Mouse (Mus musculus): ENCODE measurements at regions not wholly inside any gene's neighbourhood (a gene's known extent, or its start where the extent isn't known, plus 50 kb on each side); places are given as distances from the start of the nearest gene placed in this dataset.

- no peak for DNase-seq (ENCODE audit: low read depth, low spot score)
- TF ChIP-seq POLR2A (IDR thresholded peaks at IDR 0.05; ENCODE audit: control insufficient read depth in 1 of 2, insufficient read depth in 1 of 2, low read depth in 1 of 2, low read length in 2 of 2, poor library complexity in 1 of 2) (no peak), KAT2A (conservative IDR thresholded peaks at IDR 0.05; ENCODE audit: low read depth, low read length) (no peak), USF2 (IDR thresholded peaks at IDR 0.05; ENCODE audit: borderline replicate concordance in 1 of 2, insufficient read depth in 1 of 2, low read depth in 1 of 2, low read length in 2 of 2) (no peak), NRF1 (IDR thresholded peaks at IDR 0.05; ENCODE audit: insufficient read depth, low read depth, low read length, poor library complexity, severe bottlenecking) (no peak), MEF2A (IDR thresholded peaks at IDR 0.05; ENCODE audit: extremely low read depth, insufficient replicate concordance, low read depth, low read length, poor library complexity, severe bottlenecking) (no peak), ZKSCAN1 (IDR thresholded peaks at IDR 0.05; ENCODE audit: low read depth, low read length) (no peak), EP300 (IDR thresholded peaks at IDR 0.05; ENCODE audit: low read depth in 1 of 2, low read length in 2 of 2) (no peak), MXI1 (IDR thresholded peaks at IDR 0.05; ENCODE audit: low read depth, low read length) (no peak), MAX (IDR thresholded peaks at IDR 0.05; ENCODE audit: low read length) (no peak)
- no peaks in the 10 kb centered on the region for H3K36me3 ChIP-seq (ENCODE audit: control insufficient read depth in 1 of 2, insufficient read depth in 2 of 2, low read length in 2 of 2)
- no peak overlapping the region for H3K4me3 ChIP-seq (ENCODE audit: control insufficient read depth in 1 of 2, insufficient read depth in 1 of 2, low read depth in 2 of 2, low read length in 2 of 2)
- no peak overlapping the region for H3K9ac ChIP-seq (ENCODE audit: control insufficient read depth, low read depth, low read length, poor library complexity, severe bottlenecking)
- H3K27me3 ChIP-seq (ENCODE audit: control insufficient read depth in 1 of 2, insufficient read depth in 2 of 2, low read length in 2 of 2) = no peaks in the 10 kb centered on the region
- H3K27ac ChIP-seq (ENCODE audit: control insufficient read depth, low read depth, low read length) = no peak overlapping the region
- H3K9me3 ChIP-seq (replicated peaks; ENCODE audit: insufficient read depth, low read length) = no peaks in the 10 kb centered on the region
- no peaks in the 10 kb centered on the region for H3K4me1 ChIP-seq (ENCODE audit: control insufficient read depth in 1 of 2, insufficient read depth in 2 of 2, low read length in 2 of 2)
- no peaks in the 10 kb centered on the region for H3K79me2 ChIP-seq (ENCODE audit: control insufficient read depth, insufficient read depth, low read length, poor library complexity)
Observed at GRCm38 (mm10) chr5:119199906-119200305, 470.6 kb upstream of the Tbx3 start.

GRCm38 (mm10) chr5:119201251-119201650, 469.2 kb upstream of the Tbx3 start:
- no peak for DNase-seq (ENCODE audit: low read depth, low spot score)
- no peak overlapping the region for H3K4me3 ChIP-seq (ENCODE audit: control insufficient read depth in 1 of 2, insufficient read depth in 1 of 2, low read depth in 2 of 2, low read length in 2 of 2)
- no peaks in the 10 kb centered on the region for H3K4me1 ChIP-seq (ENCODE audit: control insufficient read depth in 1 of 2, insufficient read depth in 2 of 2, low read length in 2 of 2)
- TF ChIP-seq ZC3H11A (IDR thresholded peaks at IDR 0.05; ENCODE audit: low read depth, low read length) = no peak
- no peak for TF ChIP-seq ETS1 (IDR thresholded peaks at IDR 0.05; ENCODE audit: low read depth, low read length)
- TF ChIP-seq RCOR1 (IDR thresholded peaks at IDR 0.05; ENCODE audit: low read depth, low read length) = no peak
- no peak for TF ChIP-seq CHD1 (IDR thresholded peaks at IDR 0.05; ENCODE audit: low read depth, low read length)
- TF ChIP-seq CHD2 (IDR thresholded peaks at IDR 0.05; ENCODE audit: low read length) = no peak
- TF ChIP-seq SMC3 (IDR thresholded peaks at IDR 0.05; ENCODE audit: low read depth, low read length) = no peak
- TF ChIP-seq GATA1 (IDR thresholded peaks at IDR 0.05; ENCODE audit: low read depth, low read length) = no peak
- no peak for TF ChIP-seq ZKSCAN1 (IDR thresholded peaks at IDR 0.05; ENCODE audit: low read depth, low read length)
- TF ChIP-seq MEF2A (IDR thresholded peaks at IDR 0.05; ENCODE audit: extremely low read depth, insufficient replicate concordance, low read depth, low read length, poor library complexity, severe bottlenecking) = no peak
- TF ChIP-seq CTCF (IDR thresholded peaks at IDR 0.05 in 2 of 3, conservative IDR thresholded peaks at IDR 0.05 in 1 of 3; ENCODE audit: control insufficient read depth in 1 of 3, insufficient read depth in 1 of 3, low read depth in 2 of 3, low read length in 3 of 3, poor library complexity in 1 of 3, severe bottlenecking in 1 of 3) = no peak
- TF ChIP-seq MYC (IDR thresholded peaks at IDR 0.05; ENCODE audit: low read depth, low read length) = no peak
- no peaks in the 10 kb centered on the region for H3K79me2 ChIP-seq (ENCODE audit: control insufficient read depth, insufficient read depth, low read length, poor library complexity)
- no peaks in the 10 kb centered on the region for H3K36me3 ChIP-seq (ENCODE audit: control insufficient read depth in 1 of 2, insufficient read depth in 2 of 2, low read length in 2 of 2)
- H3K27me3 ChIP-seq (ENCODE audit: control insufficient read depth in 1 of 2, insufficient read depth in 2 of 2, low read length in 2 of 2) = no peaks in the 10 kb centered on the region
- H3K9me3 ChIP-seq (replicated peaks; ENCODE audit: insufficient read depth, low read length) = no peaks in the 10 kb centered on the region
- H3K27ac ChIP-seq (ENCODE audit: control insufficient read depth, low read depth, low read length) = no peak overlapping the region
- H3K9ac ChIP-seq (ENCODE audit: control insufficient read depth, low read depth, low read length, poor library complexity, severe bottlenecking) = no peak overlapping the region
